Mouse (Mus musculus): Measurements from ENCODE around the gene Opcml.

GRCm38 (mm10) chr9:28969455-28969854, 1178.9 kb downstream of the Opcml start:
- TF ChIP-seq CTCF (IDR thresholded peaks at IDR 0.05; ENCODE audit: low read depth) (no peak), EP300 (IDR thresholded peaks at IDR 0.05; ENCODE audit: low read depth) (no peak)
